Mouse (Mus musculus) thymus, postnatal 14 days (tissue): ENCODE data around the gene Thsd7b.
"Not testable (repeated sequence)": the region's sequence is repeated elsewhere in the genome, so short reads cannot be mapped to it uniquely, and the experiment has no call there.

ENCODE experiments used
- DNase-seq: peaks from one replicate; pipeline ENCODE4 v3.0.0; 2021

Gene Thsd7b

DNA sequence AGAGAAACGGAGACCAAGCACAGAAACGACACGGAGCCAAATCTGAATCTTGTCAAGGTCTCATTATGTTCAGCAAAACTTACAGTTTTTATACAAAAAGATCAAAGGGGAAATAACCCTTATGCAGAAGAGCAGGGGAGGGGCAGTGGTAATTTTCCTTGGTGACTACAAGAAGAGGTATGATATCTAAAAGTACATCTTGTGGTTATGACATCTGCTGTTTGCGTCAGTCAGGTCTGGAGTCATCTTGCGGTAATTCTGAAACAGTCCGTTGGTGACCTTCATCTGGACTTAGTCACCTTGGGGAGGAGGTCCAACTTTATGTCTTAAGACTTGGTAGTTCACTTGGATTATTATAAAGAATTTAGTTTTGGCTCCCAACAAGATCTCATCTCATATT lies 378.3 kb downstream of the Thsd7b start:
- DNase-seq = not testable (repeated sequence)

DNA sequence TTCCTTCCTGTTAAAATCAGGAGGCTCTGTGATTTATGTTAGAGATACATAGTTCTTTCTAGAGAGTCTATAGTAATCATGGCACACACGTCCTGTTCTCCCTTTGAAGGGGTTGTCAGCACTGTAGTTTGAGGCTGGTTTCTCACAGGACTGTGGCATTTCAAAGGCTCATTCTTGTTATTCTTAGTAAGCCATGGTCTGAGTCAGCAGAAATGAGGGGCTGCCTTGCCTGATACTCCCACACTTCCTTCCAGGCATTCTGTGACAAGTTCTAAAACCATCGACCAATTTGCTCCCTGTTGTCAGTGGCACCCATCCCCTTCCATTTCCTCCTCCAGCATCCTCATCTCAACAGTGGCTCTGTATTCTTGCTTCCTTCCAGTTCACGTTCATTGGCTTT lies 384.9 kb downstream of the Thsd7b start:
- no peak for DNase-seq

DNA sequence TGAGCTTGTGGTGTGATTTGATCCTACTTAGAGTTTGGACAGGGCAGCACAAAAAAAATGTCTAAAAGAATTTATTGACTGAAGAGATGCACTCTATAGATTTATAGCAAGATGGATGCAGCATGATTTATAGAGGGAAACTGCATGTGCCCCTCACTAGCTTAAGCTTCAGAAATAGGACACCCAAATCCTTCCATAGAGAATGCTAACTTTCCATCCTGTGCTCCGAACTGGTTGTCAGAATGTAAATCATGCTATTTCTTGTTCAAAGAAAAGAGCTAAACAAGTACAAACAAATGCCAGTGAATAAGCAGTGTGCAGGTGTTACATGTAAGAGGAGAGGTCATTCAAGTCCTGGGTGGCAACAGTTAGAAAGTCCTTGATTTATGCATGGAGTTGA lies 402.8 kb downstream of the Thsd7b start:
- no peak for DNase-seq

DNA sequence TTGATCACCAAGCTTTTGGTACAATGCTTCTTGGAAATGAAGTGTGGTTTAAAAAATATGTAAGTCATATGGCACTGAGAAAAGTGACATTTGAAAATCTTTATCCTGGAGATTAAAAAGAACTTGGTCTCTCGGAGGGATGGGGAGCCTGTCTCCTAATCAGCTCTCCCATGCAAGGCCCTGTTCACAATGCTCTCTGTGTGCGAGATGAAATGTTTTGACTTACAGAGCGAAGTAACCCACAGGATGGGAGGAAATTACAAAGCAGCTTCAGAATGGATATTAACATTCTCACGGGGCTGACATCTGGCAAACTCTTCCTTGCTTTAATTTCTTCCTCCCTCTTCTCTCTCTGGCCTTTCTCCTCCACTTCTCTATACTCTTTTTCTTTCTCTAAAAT lies 405.7 kb downstream of the Thsd7b start:
- no peak for DNase-seq

GRCm38 (mm10) chr1:129705701-129706100 lies 432.6 kb downstream of the Thsd7b start:
- no peak for DNase-seq

- DNase-seq = no peak
These were observed 439.6 kb downstream of the Thsd7b start for GRCm38 (mm10) chr1:129712706-129713105.

DNA sequence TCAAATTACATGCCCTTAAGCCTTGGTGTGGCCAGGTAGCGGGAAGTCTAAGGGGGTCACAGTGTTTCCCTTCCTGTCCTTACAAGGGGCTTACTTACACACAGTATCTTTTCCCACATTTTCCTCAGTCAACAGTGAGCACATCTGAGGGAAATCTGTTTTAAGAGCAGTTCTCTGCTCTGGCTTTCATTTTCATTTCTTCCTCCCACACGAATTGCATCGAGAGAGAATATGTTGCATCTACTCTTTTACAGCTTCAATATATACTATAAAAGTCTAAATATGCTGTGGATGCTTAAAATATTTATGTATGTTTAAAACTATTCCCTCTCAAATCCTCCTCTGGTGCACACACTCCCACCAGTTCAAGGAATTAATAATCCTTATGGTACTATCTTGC lies 440.5 kb downstream of the Thsd7b start:
- DNase-seq = no peak

GRCm38 (mm10) chr1:129719592-129719991 lies 446.5 kb downstream of the Thsd7b start:
- DNase-seq = no peak

- no peak for DNase-seq
These were observed 458.9 kb downstream of the Thsd7b start for GRCm38 (mm10) chr1:129731991-129732390.

DNA sequence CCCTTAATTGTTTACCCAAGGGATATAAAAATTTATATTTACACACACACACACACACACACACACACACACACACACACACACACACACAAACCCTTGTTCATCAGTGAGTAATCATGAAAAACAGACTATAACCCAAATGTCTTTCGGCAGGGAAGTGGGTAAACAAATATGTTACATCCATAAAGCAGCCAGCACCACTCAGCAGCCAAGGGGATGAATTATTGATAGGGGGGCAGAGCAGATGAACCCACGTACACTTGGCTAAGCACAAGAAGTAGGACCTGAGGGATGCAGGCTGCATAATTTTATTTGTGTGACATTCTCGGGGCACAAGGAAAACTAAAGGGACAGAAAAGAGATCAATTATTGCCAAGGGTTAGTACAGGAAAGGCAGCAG lies 474.5 kb downstream of the Thsd7b start:
- no peak for DNase-seq

DNA sequence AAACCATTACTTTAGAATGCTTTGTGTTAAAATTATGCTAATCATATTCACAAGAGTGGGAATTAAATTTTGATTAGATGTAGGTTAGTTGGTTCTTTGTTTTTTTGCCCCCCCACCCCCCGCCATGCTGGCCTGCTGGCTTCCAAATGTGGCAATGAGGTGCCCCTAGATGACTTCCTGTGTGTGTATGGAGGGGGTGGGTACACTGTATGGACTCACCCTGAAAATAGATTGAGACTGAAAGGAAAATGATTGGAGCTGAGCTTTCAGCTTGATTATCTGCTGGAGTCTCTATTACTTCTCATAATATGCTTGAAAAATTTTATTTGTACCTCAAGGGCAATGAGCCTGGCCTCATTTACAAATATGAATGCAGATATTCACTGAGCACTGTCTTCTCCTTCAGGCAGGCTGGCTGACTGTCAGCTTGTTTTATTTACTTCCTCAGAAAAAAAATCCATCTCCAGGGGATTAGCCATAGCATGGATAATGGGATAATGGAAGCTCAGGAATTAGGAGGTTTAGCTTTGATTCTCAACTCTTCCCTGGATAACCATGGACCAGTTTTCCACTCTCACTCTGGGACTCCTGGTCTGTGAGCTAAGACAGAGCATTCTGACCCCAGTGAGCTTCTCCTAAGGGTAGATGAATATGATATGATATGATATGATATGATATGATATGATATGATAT lies 483.6 kb downstream of the Thsd7b start:
- no peak for DNase-seq

- no peak for DNase-seq
These were observed 485.9 kb downstream of the Thsd7b start for GRCm38 (mm10) chr1:129759003-129759402.

DNA sequence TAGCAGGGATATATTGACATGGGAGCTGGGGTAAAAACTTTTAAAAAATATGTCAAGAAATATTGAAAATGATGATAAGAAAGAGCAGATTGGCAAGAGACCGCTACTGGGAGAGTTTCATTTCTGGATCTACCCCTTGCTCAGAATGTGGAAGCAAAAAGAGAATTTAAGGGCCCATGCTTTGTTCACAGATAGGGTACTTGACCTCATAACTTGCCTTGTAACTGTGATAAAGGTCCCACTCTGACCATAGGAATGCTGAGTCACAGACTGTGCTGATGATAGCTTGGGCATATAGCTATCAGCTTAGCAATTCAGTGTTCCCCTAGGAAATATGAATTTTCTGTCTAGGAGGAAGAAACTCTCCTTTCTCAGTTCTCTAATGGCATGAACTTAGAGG lies 488.1 kb downstream of the Thsd7b start:
- DNase-seq = no peak

DNA sequence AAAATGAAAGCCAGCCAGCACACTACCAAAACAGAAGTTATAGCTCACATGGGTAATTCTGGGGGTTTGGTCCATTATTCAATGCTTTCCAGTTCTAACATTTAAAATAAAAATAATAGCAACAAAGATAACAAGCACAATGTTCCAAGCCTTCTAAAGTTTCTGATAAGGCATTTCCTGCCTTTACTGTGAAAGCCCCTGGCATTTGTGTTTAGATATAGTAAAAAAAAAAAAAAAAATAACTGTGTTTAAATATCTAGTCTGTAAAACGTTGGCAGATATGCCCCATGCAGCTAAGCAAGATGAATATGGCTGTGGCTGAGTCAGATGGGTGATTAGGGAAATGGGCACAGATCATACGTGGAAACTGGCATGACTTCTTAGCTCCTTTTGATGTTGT lies 491.6 kb downstream of the Thsd7b start:
- no peak for DNase-seq

- no peak for DNase-seq
These were observed 504.0 kb downstream of the Thsd7b start for GRCm38 (mm10) chr1:129777055-129777454.

DNA sequence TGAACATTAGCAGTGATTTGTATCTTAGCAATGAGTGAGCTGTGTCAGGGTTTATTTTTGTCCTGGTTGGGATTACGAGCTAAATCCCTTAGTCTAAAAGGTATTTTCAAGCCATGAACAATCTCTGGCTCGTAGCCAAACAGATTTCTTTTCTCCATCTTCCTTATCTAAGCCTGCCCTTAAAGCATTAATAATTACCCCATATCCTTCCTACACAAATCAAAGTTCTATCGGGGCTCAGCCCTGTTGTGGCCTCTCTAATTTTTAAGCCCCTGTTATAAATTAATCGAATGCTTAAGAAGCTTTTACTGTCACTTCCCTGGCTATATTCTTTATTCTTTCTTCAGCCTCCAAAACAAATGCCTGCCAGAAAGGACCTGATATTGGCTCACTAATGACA lies 506.4 kb downstream of the Thsd7b start:
- DNase-seq = no peak

GRCm38 (mm10) chr1:129780589-129780988 lies 507.5 kb downstream of the Thsd7b start:
- DNase-seq = no peak

DNA sequence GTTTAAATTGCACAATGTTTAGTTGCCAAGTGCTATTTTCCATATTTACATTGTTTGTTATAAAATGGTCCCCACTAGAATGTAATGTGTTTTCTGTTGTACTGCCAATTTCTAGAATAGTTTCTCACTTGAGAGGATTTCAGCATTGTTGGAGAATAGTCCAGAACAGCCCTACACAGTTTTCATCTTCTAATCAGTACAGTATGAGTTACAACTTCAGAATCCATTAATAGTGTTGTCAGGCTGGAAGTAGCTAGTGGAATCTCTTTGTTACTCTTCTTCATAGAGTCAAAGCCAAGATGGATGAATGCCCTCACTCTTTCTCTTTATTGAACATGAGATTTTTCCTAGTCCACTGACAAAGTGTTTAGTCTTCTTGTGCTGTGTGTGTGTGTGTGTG lies 525.4 kb downstream of the Thsd7b start:
- no peak for DNase-seq

DNA sequence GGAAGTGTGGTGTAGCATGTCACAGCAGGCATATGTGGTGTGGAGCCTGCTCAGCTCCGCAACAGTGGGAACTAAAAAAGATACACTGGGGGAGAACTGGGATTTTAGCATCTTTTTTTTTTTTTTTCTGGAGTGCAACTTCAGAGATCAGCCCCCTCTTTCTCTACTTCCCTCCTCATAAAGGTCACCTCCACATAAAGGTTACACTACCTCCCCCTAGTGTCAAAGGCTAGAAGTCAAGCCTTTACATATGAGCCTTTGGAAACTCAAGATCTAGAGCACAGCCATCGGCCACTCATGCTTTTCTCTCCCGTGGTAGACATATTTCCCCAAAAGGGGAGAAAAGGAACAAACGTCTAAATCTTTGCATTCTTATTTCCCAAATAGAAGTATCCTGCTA lies 553.8 kb downstream of the Thsd7b start:
- DNase-seq = no peak

DNA sequence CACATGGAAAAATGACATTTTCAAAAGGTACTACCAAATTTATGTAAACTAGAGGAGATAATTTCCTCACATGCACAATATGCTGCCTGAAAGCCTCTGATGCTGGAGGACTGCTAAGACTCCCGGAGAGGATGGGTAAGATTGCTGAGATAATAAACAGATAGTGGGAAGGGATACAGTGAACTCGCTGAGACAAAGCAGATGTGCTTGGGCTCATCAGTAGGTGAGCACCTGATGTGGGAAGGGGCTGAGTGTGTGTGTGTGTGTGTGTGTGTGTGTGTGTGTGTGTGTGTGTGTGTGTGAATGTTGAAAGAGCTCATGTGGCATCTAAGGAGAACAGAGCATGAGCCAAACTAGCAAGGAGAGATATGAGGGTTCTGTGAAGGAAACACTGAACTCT lies 564.2 kb downstream of the Thsd7b start:
- no peak for DNase-seq

DNA sequence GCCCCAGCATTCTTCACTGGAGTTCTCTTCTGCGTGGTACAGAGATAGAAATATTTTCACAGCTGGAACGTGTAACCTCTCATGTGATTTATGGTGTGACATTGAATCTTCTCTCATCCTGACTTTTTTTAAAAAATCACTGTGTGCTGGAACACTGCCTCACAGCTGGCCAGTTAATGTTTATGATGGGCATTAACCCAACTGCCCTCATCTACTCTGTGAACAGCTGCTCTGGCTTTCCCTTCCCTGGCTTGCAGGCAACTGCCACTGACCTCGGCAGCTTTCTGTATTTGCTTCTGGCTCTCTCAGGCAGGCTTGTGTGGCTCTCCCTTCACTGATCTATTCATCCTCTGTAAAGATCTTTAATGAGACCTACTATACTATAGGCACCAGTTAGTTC lies 564.7 kb downstream of the Thsd7b start:
- DNase-seq = no peak

- DNase-seq = no peak
These were observed 565.4 kb downstream of the Thsd7b start for GRCm38 (mm10) chr1:129838486-129838885.

DNA sequence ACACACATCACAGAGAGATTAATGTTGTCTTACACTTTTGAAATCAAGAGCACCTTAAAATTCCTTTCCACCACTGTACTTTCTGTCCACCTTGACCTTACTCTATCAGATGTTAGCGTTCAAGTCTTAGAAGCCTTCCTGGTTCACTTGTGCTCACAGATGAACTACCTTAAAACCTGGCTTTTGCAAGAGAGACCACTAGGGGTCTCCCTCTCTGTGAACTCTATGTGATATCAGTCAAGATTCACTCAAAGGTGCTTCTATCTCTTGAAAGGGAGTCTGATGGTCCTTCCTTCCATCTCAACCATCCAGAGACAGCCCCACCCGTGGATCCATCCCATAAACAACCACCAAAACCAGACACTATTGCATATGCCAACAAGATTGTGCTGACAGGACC lies 570.3 kb downstream of the Thsd7b start:
- peak; percentile 8 for DNase-seq

DNA sequence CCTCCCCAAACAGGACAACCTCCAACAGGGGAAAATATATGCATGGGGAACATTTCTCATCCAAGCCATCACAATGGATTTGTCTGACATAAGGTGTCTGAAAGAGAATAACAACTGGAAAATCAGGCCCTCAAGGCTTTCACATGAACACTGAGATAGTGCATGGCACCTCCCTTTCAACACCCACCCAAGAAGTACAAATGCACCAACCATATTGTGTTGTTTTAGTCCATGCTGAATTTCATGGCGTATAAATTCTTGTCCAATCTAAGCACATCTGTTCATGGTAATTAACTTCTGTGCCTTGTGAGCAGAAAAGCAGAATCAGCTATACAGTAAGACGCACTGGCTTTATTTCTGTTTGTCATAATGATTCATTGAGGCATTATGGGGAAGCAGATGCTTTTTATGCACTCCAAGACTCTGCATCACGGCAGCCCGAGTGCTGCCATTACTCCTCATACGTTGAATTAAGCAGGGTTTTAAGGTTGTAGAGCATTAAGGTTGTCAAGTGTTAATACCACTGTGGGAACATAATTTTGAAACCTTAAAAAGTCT lies 577.0 kb downstream of the Thsd7b start:
- DNase-seq = no peak

GRCm38 (mm10) chr1:129867714-129868113 lies 594.6 kb downstream of the Thsd7b start:
- DNase-seq = no peak
